Mouse (Mus musculus): Measurements from ENCODE around the gene Igsf10.

DNA sequence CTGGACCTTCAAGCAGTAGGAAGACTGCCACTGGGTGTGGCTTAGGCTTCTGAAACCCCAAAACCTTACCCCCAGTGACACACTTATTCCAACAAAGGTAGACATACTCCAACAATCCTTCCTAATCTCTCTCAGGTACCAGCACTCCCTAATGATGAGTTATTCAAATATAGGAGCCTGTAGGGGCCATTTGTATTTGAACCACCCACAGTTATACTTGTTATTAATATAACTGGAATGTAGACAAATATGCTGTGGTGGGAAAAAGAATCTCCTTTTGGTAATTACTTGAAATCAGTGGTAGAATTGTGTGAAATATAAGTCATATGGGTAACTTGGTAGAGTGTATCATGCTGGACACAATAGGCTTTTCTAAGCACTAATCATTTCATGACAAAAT, 65.6 kb downstream of the Igsf10 start:
- TF ChIP-seq POLR2A (IDR thresholded peaks at IDR 0.05; ENCODE audit: low read depth, low read length) (no peak), CTCF (IDR thresholded peaks at IDR 0.05; ENCODE audit: borderline replicate concordance, insufficient read depth, low read length) (no peak)

All from embryonic fibroblast, embryonic 13.5 days (primary cell).